Mouse (Mus musculus) heart, adult 2 months (tissue): ENCODE data around the gene Acvr1. TPM values are rescaled to one million over a fixed set of nuclear protein-coding genes. Genes with fewer than 3 reads are reported as not detected.

Experiments used
- DNase-seq, 2 experiments: peaks; one replicate each; pipeline ENCODE4 v3.0.0; 2021
- H3K27ac ChIP-seq: fragments of 200-600 bp; 2 replicates; pipeline ENCODE4 v1.8.1; 2022
- H3K27me3 ChIP-seq: fragments of 200-500 bp; 2 replicates; pipeline ENCODE4 v1.6.1; 2012; ENCODE audit warnings: mild to moderate bottlenecking, low read length, inconsistent platforms, mixed read lengths; ENCODE audit not compliant: control insufficient read depth, insufficient read depth
- H3K36me3 ChIP-seq: fragments of 200-500 bp; 2 replicates; pipeline ENCODE4 v1.6.1; 2012; ENCODE audit warnings: low read length, inconsistent platforms; ENCODE audit not compliant: control insufficient read depth, insufficient read depth
- H3K4me1 ChIP-seq: fragments of 200-500 bp; 2 replicates; pipeline ENCODE4 v1.6.1; 2011; ENCODE audit warnings: low read length; ENCODE audit not compliant: control insufficient read depth, insufficient read depth
- H3K4me3 ChIP-seq: fragments of 200-600 bp; 2 replicates; pipeline ENCODE4 v1.8.1; 2022
- H3K79me2 ChIP-seq: fragments of 200-500 bp; replicated peaks from 2 replicates; pipeline ENCODE4 v1.6.1; 2012; ENCODE audit warnings: mild to moderate bottlenecking, inconsistent platforms, low read length, moderate library complexity, mixed read lengths; ENCODE audit not compliant: control insufficient read depth, insufficient read depth
- H3K9ac ChIP-seq: fragments of 200-500 bp; 2 replicates; pipeline ENCODE4 v1.6.1; 2012; ENCODE audit warnings: low read depth, mild to moderate bottlenecking, control low read depth, inconsistent platforms, low read length, mixed read lengths
- CTCF ChIP-seq: fragments of 200-600 bp; IDR thresholded peaks from 2 replicates; pipeline ENCODE4 v1.8.1; 2022; ENCODE audit warnings: antibody characterized with exemption, mild to moderate bottlenecking, moderate library complexity
- EP300 ChIP-seq: fragments of 200-500 bp; IDR thresholded peaks from 2 replicates; pipeline ENCODE4 v1.6.1; 2011; ENCODE audit warnings: low read depth, low read length, control low read depth; ENCODE audit not compliant: insufficient read depth
- POLR2A ChIP-seq: fragments of 200-500 bp; IDR thresholded peaks from 2 replicates; pipeline ENCODE4 v1.6.1; 2011; ENCODE audit warnings: mild to moderate bottlenecking, low read depth, low read length, control low read depth; ENCODE audit not compliant: insufficient read depth
- WGBS: fragments of 180-500 bp; shearing (Covaris S2); methylation state at CpG from one replicate; pipeline ENCODE4 v1.1.7; 2018; 5-methylcytosine and 5-hydroxymethylcytosine counted together
- intact Hi-C: fragments of 180-260 bp; cut with DNase I; formaldehyde crosslinking; loops from one replicate; pipeline ENCODE4 v1.15.1; 2025
- polyA plus RNA-seq: library from polyadenylated mRNA; depleted of rRNA; stranded (reverse); fragments of >200 nt; gene quantifications from 2 replicates; pipeline ENCODE4 v1.2.3, GENCODE M21; 2012
- total RNA-seq, 2 experiments: library from RNA; stranded (reverse); gene quantifications; 2 replicates each; pipeline ENCODE4 v1.2.3; 2021

Acvr1 gene
- total and polyA plus RNA-seq, 3 experiments: 7.4 to 15.7 (median 14.6) TPM

DNA sequence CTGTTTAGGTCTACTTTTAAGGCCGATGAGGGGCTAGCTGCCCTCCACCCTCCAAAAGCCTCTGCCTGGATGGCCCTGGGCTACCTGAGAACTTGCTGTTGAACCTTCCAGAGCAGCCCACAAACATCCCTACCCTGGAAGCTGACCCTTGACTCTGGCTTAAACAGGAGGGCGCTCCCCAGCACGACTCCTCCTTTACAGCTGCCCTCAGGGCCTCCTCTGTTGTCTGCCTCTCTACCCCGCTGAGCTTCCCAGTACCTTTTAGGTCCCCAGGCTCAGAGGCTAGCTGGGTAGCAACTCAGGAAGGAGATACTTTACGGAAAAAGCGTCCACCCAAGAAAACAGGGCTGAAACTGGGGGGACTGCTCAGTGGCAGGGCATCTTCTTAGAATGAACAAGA lies 15.1 kb downstream of the Acvr1 start:
- Histone ChIP-seq H3K4me1 (peaks cover 2% of the 10 kb centered on the region), H3K27ac (no peak overlapping the region), H3K9ac (no peak overlapping the region), H3K36me3 (no peaks in the 10 kb centered on the region), H3K79me2 (peaks cover 10% of the 10 kb centered on the region), H3K4me3 (no peak overlapping the region), H3K27me3 (no peaks in the 10 kb centered on the region)
- TF ChIP-seq POLR2A (no peak), CTCF (no peak), EP300 (no peak)
- intact Hi-C loops: no loop called here
- WGBS: 78% methylated on average over 6 of the region's 6 CpGs
- DNase-seq: no peak

- H3K4me1 ChIP-seq: peaks cover 2% of the 10 kb centered on the region
- H3K36me3 ChIP-seq: no peaks in the 10 kb centered on the region
- H3K27ac ChIP-seq: no peak overlapping the region
- H3K4me3 ChIP-seq: no peak overlapping the region
- intact Hi-C loops: no loop called here
- H3K79me2 ChIP-seq: peaks cover 7% of the 10 kb centered on the region
- H3K9ac ChIP-seq: no peak overlapping the region
- no peaks in the 10 kb centered on the region for H3K27me3 ChIP-seq
- WGBS: 58% methylated on average over 9 of the region's 9 CpGs
- TF ChIP-seq POLR2A (no peak), EP300 (no peak), CTCF (no peak)
- DNase-seq: no peak
Observed at GRCm38 (mm10) chr2:58550488-58550887, 16.5 kb downstream of the Acvr1 start.

DNA sequence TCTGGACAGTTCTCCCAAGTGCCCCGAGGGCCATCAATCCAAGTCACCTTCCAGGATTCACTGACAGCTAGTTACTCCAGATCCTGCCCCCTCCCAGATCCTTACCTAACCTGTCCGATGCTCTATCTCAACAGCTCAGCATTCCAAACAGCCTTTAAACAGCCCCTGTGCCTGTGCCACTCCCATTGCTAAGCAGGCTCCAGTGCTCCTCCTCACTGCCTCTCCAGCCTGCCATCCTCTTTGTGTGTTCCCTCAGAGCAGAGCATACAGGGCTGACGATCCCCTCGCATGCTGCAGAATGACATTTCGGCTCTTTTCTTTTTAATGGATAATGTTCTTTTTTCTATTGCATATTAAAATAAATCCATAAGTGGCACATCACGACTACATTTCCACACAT lies 17.0 kb downstream of the Acvr1 start:
- Histone ChIP-seq H3K4me3 (no peak overlapping the region), H3K27ac (no peak overlapping the region), H3K36me3 (no peaks in the 10 kb centered on the region), H3K4me1 (peaks cover 2% of the 10 kb centered on the region), H3K79me2 (peaks cover 7% of the 10 kb centered on the region), H3K9ac (no peak overlapping the region), H3K27me3 (no peaks in the 10 kb centered on the region)
- 63% methylated on average over 6 of the region's 6 CpGs for WGBS
- intact Hi-C loops: no loop called here
- no peak for DNase-seq
- TF ChIP-seq CTCF: no peak
- TF ChIP-seq EP300: no peak
- no peak for TF ChIP-seq POLR2A

DNA sequence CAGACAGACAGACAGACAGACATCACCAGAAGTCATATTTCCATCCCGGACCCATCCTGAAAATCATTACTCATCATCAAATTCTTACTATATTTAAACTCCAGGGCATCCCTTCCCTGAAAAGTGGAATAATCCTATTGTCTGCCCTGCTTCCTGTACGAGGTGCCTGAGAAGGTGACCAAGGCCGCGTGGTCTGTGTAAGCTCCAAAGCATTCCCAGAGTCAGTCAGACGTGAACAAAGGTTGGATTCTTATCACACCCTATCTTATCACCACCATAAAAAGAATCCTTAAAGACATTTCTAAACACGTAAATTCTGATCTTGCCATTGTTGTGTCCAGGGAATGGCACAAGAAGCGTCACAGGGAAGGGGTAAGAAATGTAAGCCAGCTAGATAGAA lies 18.0 kb downstream of the Acvr1 start:
- no peak overlapping the region for H3K27ac ChIP-seq
- intact Hi-C loops: no loop called here
- no peak for DNase-seq
- H3K27me3 ChIP-seq: no peaks in the 10 kb centered on the region
- H3K9ac ChIP-seq: no peak overlapping the region
- no peak for TF ChIP-seq POLR2A
- no peak for TF ChIP-seq EP300
- TF ChIP-seq CTCF: no peak
- no peak overlapping the region for H3K4me3 ChIP-seq
- no peaks in the 10 kb centered on the region; the same call in 1 of the 2 replicates for H3K36me3 ChIP-seq
- 46% methylated on average over 7 of the region's 7 CpGs for WGBS
- H3K79me2 ChIP-seq: peaks cover 7% of the 10 kb centered on the region
- H3K4me1 ChIP-seq: peaks cover 4% of the 10 kb centered on the region

GRCm38 (mm10) chr2:58546264-58546663 lies 20.7 kb downstream of the Acvr1 start:
- Histone ChIP-seq H3K4me3 (no peak overlapping the region), H3K36me3 (peaks cover 2% of the 10 kb centered on the region; the same call in 1 of the 2 replicates), H3K4me1 (peaks cover 13% of the 10 kb centered on the region), H3K27me3 (no peaks in the 10 kb centered on the region), H3K79me2 (peaks cover 4% of the 10 kb centered on the region), H3K27ac (no peak overlapping the region), H3K9ac (no peak overlapping the region)
- 75% methylated on average over 7 of the region's 7 CpGs for WGBS
- no peak for DNase-seq
- intact Hi-C loops: no loop called here
- TF ChIP-seq EP300 (no peak), CTCF (no peak), POLR2A (no peak)

- 24% methylated on average over 6 of the region's 6 CpGs for WGBS
- TF ChIP-seq POLR2A (no peak), EP300 (no peak), CTCF (no peak)
- H3K4me1 ChIP-seq: peaks cover 12% of the 10 kb centered on the region
Observed at GRCm38 (mm10) chr2:58544368-58544767, 22.6 kb downstream of the Acvr1 start.

DNA sequence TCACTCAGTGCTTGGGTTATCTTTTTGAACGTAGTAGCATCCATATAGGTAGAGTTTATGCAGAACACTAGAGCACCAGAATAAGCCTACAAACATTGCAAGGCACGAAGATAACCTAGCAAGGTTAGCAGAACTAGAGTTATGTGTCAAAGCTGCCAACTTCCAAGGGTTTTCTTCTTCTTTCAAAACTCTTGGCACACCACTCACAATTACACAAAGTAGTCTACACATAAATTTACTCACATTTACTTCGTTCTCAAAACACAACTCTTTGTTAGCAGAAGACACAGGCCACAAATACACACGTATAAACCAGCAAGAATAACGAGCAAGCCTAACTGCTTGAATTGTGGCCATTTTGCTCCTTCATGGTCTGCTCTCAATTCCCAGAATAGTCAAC lies 23.7 kb downstream of the Acvr1 start:
- peaks cover 6% of the 10 kb centered on the region for H3K79me2 ChIP-seq
- no peak overlapping the region for H3K9ac ChIP-seq
- no peak overlapping the region for H3K27ac ChIP-seq
- no peak overlapping the region for H3K4me3 ChIP-seq
- 75% methylated on average over 5 of the region's 5 CpGs for WGBS
- no peaks in the 10 kb centered on the region for H3K27me3 ChIP-seq
- intact Hi-C loops: loop anchor here (1.0 kb wide), 1 partner anchor 26 kb away; no protein-coding TSS in a partner anchor
- TF ChIP-seq CTCF: no peak
- no peak for TF ChIP-seq POLR2A
- DNase-seq: no peak
- H3K4me1 ChIP-seq: peaks cover 12% of the 10 kb centered on the region
- peaks cover 2% of the 10 kb centered on the region; the same call in 1 of the 2 replicates for H3K36me3 ChIP-seq

More at GRCm38 (mm10) chr2:58544368-58544767, 22.6 kb downstream of the Acvr1 start:
- H3K4me3 ChIP-seq: no peak overlapping the region
- no peak overlapping the region for H3K27ac ChIP-seq
- intact Hi-C loops: no loop called here
- H3K9ac ChIP-seq: no peak overlapping the region
- DNase-seq: no peak
- H3K79me2 ChIP-seq: peaks cover 6% of the 10 kb centered on the region
- peaks cover 2% of the 10 kb centered on the region; the same call in 1 of the 2 replicates for H3K36me3 ChIP-seq
- no peaks in the 10 kb centered on the region for H3K27me3 ChIP-seq
